Mouse (Mus musculus): ENCODE results near the gene Bsn.

Bsn gene

GRCm38 (mm10) chr9:108054331-108055040 is 135.7 kb downstream of the Bsn start:
- no peak for DNase-seq (ENCODE audit: low spot score)

GRCm38 (mm10) chr9:108053665-108054225 is 136.4 kb downstream of the Bsn start:
- no peak for DNase-seq (ENCODE audit: low spot score)

GRCm38 (mm10) chr9:108052885-108053664 is 137.1 kb downstream of the Bsn start, which contains the start of gene Amigo3:
TSS of gene Amigo3 (plus strand) at chr9:108053159.
- peak; percentile 91 for DNase-seq (ENCODE audit: low spot score)

GRCm38 (mm10) chr9:108052411-108052810 is 137.8 kb downstream of the Bsn start:
- no peak for DNase-seq (ENCODE audit: low spot score)

GRCm38 (mm10) chr9:108051931-108052220 is 138.3 kb downstream of the Bsn start:
- DNase-seq (ENCODE audit: low spot score), result no peak

- no peak for DNase-seq (ENCODE audit: low spot score)
Measured at GRCm38 (mm10) chr9:108051184-108051930, 138.8 kb downstream of the Bsn start.

- no peak for DNase-seq (ENCODE audit: low spot score)
Measured at GRCm38 (mm10) chr9:108049561-108050251, 140.5 kb downstream of the Bsn start.

GRCm38 (mm10) chr9:108049016-108049455 is 141.1 kb downstream of the Bsn start, which contains the start of gene Gmppb:
TSS of gene Gmppb (plus strand) at chr9:108049242.
- peak; percentile 96 for DNase-seq (ENCODE audit: low spot score)

GRCm38 (mm10) chr9:108048566-108048955 is 141.6 kb downstream of the Bsn start:
- DNase-seq (ENCODE audit: low spot score), result no peak

- DNase-seq (ENCODE audit: low spot score), result no peak
Measured at GRCm38 (mm10) chr9:108047601-108048565, 142.3 kb downstream of the Bsn start.

- DNase-seq (ENCODE audit: low spot score), result no peak
Measured at GRCm38 (mm10) chr9:108046582-108046981, 143.6 kb downstream of the Bsn start.
